Mouse (Mus musculus): Measurements from ENCODE around the gene Rbks.

- TF ChIP-seq CTCF (conservative IDR thresholded peaks at IDR 0.05; ENCODE audit: low read length) (no peak), POU5F1 (IDR thresholded peaks at IDR 0.05; ENCODE audit: borderline replicate concordance, low read length) (no peak), NANOG (IDR thresholded peaks at IDR 0.05; ENCODE audit: borderline replicate concordance, low read length) (0 out of 2 replicates have a peak, but pooled peaks have one; percentile 4)
Measured at GRCm38 (mm10) chr5:31634679-31635078, 62.7 kb downstream of the Rbks start.

Measured in E14TG2a.4 (cell line).